Mouse (Mus musculus) spleen, adult 2 months (tissue): ENCODE data around the gene Ctc1. TPM values are rescaled to one million over a fixed set of nuclear protein-coding genes. Genes with fewer than 3 reads are reported as not detected.
"Not testable (repeated sequence)": the region's sequence is repeated elsewhere in the genome, so short reads cannot be mapped to it uniquely, and the experiment has no call there.

ENCODE experiments used
- DNase-seq, 2 experiments: peaks; one replicate each; pipeline versions ENCODE4 v3.0.0 to v3.0.0-alpha.2; 2012 to 2021; ENCODE audit warnings: low spot score in 2 of 2, low read depth in 1 of 2
- H3K27ac ChIP-seq: fragments of 200-500 bp; 2 replicates; pipeline ENCODE4 v1.5.1; 2012; ENCODE audit warnings: low read length, inconsistent platforms; ENCODE audit not compliant: insufficient read depth
- H3K27me3 ChIP-seq: fragments of 200-500 bp; 2 replicates; pipeline ENCODE4 v1.6.1; 2012; ENCODE audit warnings: mild to moderate bottlenecking, moderate library complexity, low read length, inconsistent platforms; ENCODE audit not compliant: control insufficient read depth, insufficient read depth
- H3K36me3 ChIP-seq: fragments of 200-500 bp; 2 replicates; pipeline ENCODE4 v1.6.1; 2012; ENCODE audit warnings: mild to moderate bottlenecking, low read length, inconsistent platforms; ENCODE audit not compliant: control insufficient read depth, insufficient read depth
- H3K4me1 ChIP-seq: fragments of 200-500 bp; 2 replicates; pipeline ENCODE4 v1.6.1; 2011; ENCODE audit warnings: inconsistent platforms; ENCODE audit not compliant: control insufficient read depth, insufficient read depth, insufficient read length
- H3K4me3 ChIP-seq: fragments of 200-500 bp; 2 replicates; pipeline ENCODE4 v1.5.1; 2011; ENCODE audit warnings: mild to moderate bottlenecking, inconsistent platforms; ENCODE audit not compliant: insufficient read depth, insufficient read length; ENCODE audit errors: extremely low read depth
- CTCF ChIP-seq: fragments of 200-500 bp; IDR thresholded peaks from 2 replicates; pipeline ENCODE4 v1.5.1; 2011; ENCODE audit warnings: mild to moderate bottlenecking, inconsistent platforms; ENCODE audit not compliant: insufficient read depth, insufficient read length, insufficient replicate concordance; ENCODE audit errors: extremely low read depth
- POLR2A ChIP-seq: fragments of 200-500 bp; IDR thresholded peaks from 2 replicates; pipeline ENCODE4 v1.6.1; 2011; ENCODE audit warnings: low read depth, low read length, inconsistent platforms
- WGBS: fragments of 180-500 bp; shearing (Covaris S2); methylation state at CpG from one replicate; pipeline ENCODE4 v1.1.7; 2018; 5-methylcytosine and 5-hydroxymethylcytosine counted together
- polyA plus RNA-seq: library from polyadenylated mRNA; depleted of rRNA; stranded (reverse); fragments of >200 nt; gene quantifications from 2 replicates; pipeline ENCODE4 v1.2.3, GENCODE M21; 2012

The Ctc1 gene
- polyA plus RNA-seq, 1 experiment = 27.2 TPM

DNA sequence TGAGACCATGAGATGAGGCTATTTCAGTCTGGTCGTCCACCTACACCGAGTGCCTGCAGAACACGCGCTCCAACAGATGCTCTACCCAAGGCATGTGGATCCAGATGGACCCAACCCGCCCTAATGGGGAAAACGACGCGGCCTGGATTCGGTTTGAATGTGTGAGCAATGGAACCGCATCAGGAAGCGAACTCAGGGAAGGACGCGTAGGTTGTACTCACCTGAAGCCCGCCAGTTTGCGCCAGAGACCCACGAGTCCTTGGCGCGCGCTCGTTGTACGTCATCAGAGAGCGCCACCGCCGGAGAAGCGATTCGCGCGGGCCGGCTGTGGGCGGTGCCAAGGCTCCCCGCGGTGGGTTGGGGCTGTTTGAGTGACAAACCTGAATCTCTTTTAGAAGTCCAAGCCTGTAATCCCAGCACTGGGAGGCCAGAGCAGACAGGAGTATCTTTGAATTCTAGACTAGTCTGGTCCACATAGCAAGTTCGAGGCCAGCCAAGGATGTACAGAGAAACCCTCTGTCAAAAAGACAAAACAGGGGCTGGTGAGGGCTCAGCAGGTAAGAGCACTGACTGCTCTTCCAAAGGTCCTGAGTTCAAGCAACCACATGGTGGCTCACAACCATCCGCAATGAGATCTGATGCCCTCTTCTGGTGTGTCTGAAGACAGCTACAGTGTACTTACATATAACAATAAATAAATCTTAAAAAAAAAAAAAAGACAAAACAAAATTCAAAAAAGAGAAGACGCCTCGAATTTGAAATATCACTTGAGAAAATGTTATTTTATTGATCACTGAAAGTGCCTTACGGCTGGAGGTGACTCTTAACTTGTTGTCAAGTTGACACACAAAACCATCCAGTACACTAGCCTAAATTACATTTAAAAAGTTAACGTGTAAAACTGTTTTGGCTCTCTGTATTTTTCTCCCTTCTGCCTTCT is 7.3 kb upstream of the Ctc1 start, which contains the start of gene Pfas:
Gene Pfas (minus strand): TSS at position 279 of the 940 bp plus-strand sequence.
- no peak within 1 kb of the TSS for H3K27ac ChIP-seq
- WGBS = 9% methylated on average over 38 of the region's 38 CpGs

DNA sequence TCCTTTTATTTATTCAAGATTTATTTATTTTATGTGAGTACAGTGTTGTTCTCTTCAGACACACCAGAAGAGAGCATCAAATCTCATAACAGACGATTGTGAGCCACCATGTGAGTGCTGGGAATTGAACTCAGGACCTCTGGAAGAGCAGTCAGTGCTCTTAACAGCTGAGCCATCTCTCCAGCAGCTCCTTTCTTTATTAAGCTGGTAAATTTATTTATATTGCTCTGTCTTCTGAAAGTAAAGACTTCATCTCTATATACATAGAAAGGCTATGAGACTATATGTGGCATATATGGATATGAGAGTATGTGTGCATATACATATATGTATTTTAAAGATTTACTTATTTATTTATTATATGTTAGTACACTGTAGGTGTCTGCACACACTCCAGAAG is 6.2 kb upstream of the Ctc1 start:
- WGBS = 93% methylated on average over 1 of the region's 1 CpGs
- Histone ChIP-seq H3K27me3 (no peaks in the 10 kb centered on the region), H3K4me1 (peaks cover 2% of the 10 kb centered on the region), H3K4me3 (no peak overlapping the region), H3K27ac (no peak overlapping the region), H3K36me3 (no peaks in the 10 kb centered on the region)
- no peak for DNase-seq
- no peak for TF ChIP-seq POLR2A
- TF ChIP-seq CTCF = no peak

More for the DNA sequence above, 7.3 kb upstream of the Ctc1 start, which contains the start of gene Pfas:
- peak; percentile 77 to 91 for DNase-seq
- H3K27me3 ChIP-seq = no peaks in the 10 kb centered on the region
- H3K36me3 ChIP-seq = no peaks in the 10 kb centered on the region
- H3K4me1 ChIP-seq = peaks cover 2% of the 10 kb centered on the region
- TF ChIP-seq CTCF = no peak
- no peak for TF ChIP-seq POLR2A
- peak within 1 kb of the TSS; percentile 85 for H3K4me3 ChIP-seq

DNA sequence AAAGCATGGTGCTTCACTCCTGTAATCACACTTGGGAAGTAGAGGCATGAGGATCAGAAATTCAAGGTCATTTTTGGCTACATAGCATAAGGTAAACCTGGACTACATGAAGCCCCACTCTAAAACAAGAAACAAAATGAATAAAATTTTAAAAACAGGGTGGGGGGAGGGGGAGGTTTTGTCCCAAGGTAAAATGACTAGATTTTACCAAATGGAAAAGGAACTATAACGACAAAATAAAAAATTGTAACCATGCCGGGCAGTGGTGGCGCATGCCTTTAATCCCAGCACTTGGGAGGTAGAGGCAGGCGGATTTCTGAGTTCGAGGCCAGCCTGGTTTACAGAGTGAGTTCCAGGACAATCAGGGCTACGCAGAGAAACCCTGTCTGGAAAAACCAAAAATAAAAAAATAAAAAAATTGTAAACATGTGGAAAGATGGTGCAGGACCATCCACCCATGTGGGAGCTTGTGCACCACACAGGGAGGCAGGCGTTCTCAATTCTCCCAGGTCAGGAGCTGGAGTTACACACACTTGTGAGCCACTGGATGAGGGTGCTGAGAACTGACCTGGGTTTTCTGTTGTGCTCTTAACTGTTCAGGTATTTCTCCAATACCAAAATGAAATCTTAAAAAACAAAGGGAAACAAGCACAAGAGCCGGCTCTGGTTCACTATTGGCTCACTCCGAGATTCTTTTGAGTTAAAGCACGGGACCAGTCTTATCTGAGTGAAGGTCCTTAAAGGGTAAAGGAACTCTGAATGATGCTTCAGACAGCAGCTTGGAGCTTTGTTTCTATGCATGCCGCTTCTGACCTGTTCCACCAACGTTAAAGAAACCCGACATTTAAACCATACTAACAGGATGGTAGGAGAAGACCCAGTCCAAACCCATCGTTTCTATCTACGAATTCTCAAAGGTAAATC is 5.0 kb upstream of the Ctc1 start:
- no peak for DNase-seq

DNA sequence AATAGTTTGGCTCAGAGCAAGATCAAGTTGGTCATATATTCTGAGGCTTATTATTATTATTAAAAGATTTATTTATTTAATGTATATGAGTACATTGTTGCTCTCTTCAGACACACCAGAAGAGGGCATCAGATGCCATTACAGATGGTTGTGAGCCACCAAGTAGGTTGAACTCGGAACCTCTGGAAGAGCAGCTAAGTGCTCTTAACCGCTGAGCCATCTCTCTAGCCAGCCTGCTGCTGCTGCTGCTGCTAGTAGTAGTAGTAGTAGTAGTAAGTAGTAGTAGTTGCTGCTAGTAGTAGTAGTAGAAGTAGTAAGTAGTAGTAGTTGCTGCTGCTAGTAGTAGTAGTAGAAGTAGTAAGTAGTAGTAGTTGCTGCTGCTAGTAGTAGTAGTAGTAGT is 4.3 kb upstream of the Ctc1 start:
- H3K4me1 ChIP-seq, H3K27me3 ChIP-seq, DNase-seq, H3K36me3 ChIP-seq, H3K27ac ChIP-seq, H3K4me3 ChIP-seq: not testable (repeated sequence)
- 44% methylated on average over 2 of the region's 2 CpGs for WGBS

More for the DNA sequence above, 5.0 kb upstream of the Ctc1 start:
- TF ChIP-seq CTCF = no peak
- TF ChIP-seq POLR2A = no peak
- H3K27ac ChIP-seq = no peak overlapping the region
- WGBS = 87% methylated on average over 15 of the region's 15 CpGs
- H3K27me3 ChIP-seq = no peaks in the 10 kb centered on the region
- H3K36me3 ChIP-seq = no peaks in the 10 kb centered on the region
- peaks cover 2% of the 10 kb centered on the region for H3K4me1 ChIP-seq
- no peak overlapping the region for H3K4me3 ChIP-seq

DNA sequence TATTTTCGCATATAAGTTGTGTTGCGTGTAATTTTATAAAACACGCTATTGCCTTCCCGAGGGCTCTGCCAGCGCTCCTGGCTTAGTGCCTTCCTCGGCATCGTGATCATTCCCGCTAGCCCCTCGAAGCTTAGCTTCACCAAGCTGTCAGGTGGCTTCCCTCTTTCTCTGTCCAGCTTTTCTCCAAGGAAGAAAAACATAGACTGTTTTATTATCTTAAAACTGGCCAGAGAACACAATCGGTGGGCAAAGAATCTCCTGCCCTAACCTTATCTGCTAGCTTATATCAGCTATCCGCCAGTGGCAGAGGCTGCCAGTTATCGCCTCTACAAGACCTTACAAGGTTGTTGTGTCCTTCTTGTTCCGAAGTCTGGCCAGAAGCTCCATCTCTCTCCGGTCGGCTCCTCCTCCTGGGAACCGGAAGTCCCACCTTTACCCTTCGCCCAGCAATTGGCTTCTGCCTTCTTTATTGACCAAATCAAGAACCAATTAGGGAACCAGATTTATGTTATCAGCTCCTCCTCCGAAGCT is 3.6 kb upstream of the Ctc1 start:
- H3K27ac ChIP-seq = peak overlapping the region; percentile 80

DNA sequence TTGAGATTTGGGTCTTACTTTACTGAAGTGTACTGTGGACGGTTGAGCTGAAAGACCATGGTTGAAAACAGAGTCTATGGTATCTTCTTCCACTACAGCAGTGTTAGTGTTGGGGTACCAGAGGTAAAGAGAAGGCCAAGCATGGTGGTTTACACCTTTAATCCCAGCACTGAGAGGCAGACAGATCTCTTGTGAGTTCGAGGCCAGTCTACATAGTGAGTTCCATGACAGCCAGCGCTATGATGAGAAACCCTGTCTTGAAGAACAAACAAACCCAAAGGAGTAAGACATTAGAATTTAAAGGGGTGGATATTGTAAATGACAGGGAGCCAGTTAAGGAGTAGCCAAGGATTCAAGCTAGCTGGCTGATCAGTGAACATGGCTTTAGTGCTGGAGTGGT is 1.0 kb downstream of the Ctc1 start:
- Histone ChIP-seq H3K4me3 (peak overlapping the region; percentile 88; the same call in 1 of the 2 replicates), H3K27me3 (no peaks in the 10 kb centered on the region), H3K27ac (no peak overlapping the region), H3K4me1 (peaks cover 3% of the 10 kb centered on the region), H3K36me3 (no peaks in the 10 kb centered on the region; the same call in 1 of the 2 replicates)
- DNase-seq = no peak
- TF ChIP-seq CTCF = no peak
- no peak for TF ChIP-seq POLR2A
- WGBS = 55% methylated on average over 3 of the region's 3 CpGs

More for the DNA sequence above, 3.6 kb upstream of the Ctc1 start:
- 1% methylated on average over 18 of the region's 18 CpGs for WGBS
- Histone ChIP-seq H3K27me3 (no peaks in the 10 kb centered on the region), H3K36me3 (no peaks in the 10 kb centered on the region), H3K4me1 (peaks cover 5% of the 10 kb centered on the region), H3K4me3 (peak overlapping the region; percentile 75)
- peak; percentile 68 for TF ChIP-seq POLR2A
- no peak for TF ChIP-seq CTCF
- DNase-seq = peak; percentile 79 to 81
